Mouse (Mus musculus): ENCODE results near the gene Zbed3. TPM values are rescaled to one million over a fixed set of nuclear protein-coding genes. Genes with fewer than 3 reads are reported as not detected.

The Zbed3 gene
- polyA plus RNA-seq, 1 experiment from 2014 or later: 48.6 TPM

DNA sequence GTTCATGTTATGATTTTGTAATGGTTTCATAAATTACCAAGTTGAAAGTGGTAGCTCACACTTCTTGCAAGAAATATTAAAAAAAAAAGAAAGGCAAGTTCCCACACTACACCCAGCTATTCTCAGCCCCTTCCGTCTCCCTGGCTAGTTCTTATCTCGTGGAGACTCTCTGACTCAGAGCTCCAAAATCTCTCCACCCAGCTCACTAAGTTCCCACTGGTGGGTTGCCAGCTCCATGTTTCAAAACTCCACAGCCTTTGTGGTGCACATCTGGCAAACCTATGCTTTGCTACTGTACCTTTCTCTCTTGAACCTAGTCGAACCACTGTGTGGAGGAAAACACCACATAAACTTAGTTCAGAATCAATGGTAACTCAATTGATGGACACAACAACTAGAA lies 55.3 kb downstream of the Zbed3 start:
- Histone ChIP-seq H3K36me3 (no peaks in the 10 kb centered on the region), H3K27ac (no peak overlapping the region), H3K9ac (no peak overlapping the region), H3K4me1 (replicated peaks) (peaks cover 17% of the 10 kb centered on the region), H3K4me3 (no peak overlapping the region), H3K4me2 (no peak overlapping the region), H3K9me3 (replicated peaks) (no peaks in the 10 kb centered on the region), H3K27me3 (no peaks in the 10 kb centered on the region)
- no peak for ATAC-seq (replicated peaks; ENCODE audit: insufficient number of reproducible peaks, insufficient read depth, low FRiP score, low read depth)
- WGBS: 58% methylated on average over 3 of the region's 3 CpGs

GRCm38 (mm10) chr13:95382418-95382817 lies 59.0 kb downstream of the Zbed3 start:
- no peak overlapping the region for H3K9ac ChIP-seq
- no peak overlapping the region for H3K4me2 ChIP-seq
- WGBS: 36% methylated on average over 5 of the region's 5 CpGs
- peaks cover 9% of the 10 kb centered on the region for H3K4me1 ChIP-seq (replicated peaks)
- no peak overlapping the region for H3K27ac ChIP-seq
- H3K9me3 ChIP-seq (replicated peaks): no peaks in the 10 kb centered on the region
- H3K36me3 ChIP-seq: no peaks in the 10 kb centered on the region
- H3K27me3 ChIP-seq: no peaks in the 10 kb centered on the region
- no peak overlapping the region for H3K4me3 ChIP-seq
- no peak for ATAC-seq (replicated peaks; ENCODE audit: insufficient number of reproducible peaks, insufficient read depth, low FRiP score, low read depth)

Other genes with a start within 250 kb of the Zbed3 start
- 0.68 and 1.4 TPM in 2 replicates for gene Pde8b, start 73.3 kb upstream of the Zbed3 start, polyA plus RNA-seq (2015; fragmentation: Nextera tagmentation; extraction: Ambion mirVana)
- gene Aggf1, start 51.7 kb downstream of the Zbed3 start, polyA plus RNA-seq (2015; fragmentation: Nextera tagmentation; extraction: Ambion mirVana): 21.3 and 26.7 TPM in 2 replicates
- 0.11 and 0.42 TPM in 2 replicates for gene Crhbp, start 121.3 kb downstream of the Zbed3 start, polyA plus RNA-seq (2015; fragmentation: Nextera tagmentation; extraction: Ambion mirVana)
- not detected in 2 replicates for gene S100z, start 155.1 kb downstream of the Zbed3 start, polyA plus RNA-seq (2015; fragmentation: Nextera tagmentation; extraction: Ambion mirVana)
- 0.72 and 1.4 TPM in 2 replicates for gene F2rl1, start 201.6 kb downstream of the Zbed3 start, polyA plus RNA-seq (2015; fragmentation: Nextera tagmentation; extraction: Ambion mirVana)